Mouse (Mus musculus) CD4-positive, CD25-positive, alpha-beta regulatory T cell, adult 2 months (primary cell): Measurements from ENCODE around the gene Ncam1.

Source experiments
- DNase-seq: peaks from one replicate; pipeline ENCODE4 v3.0.0-alpha.2; 2012; ENCODE audit warnings: low read depth, low spot score

Gene Ncam1

GRCm38 (mm10) chr9:49675696-49676465 is 122.8 kb downstream of the Ncam1 start:
- DNase-seq, result no peak

DNA sequence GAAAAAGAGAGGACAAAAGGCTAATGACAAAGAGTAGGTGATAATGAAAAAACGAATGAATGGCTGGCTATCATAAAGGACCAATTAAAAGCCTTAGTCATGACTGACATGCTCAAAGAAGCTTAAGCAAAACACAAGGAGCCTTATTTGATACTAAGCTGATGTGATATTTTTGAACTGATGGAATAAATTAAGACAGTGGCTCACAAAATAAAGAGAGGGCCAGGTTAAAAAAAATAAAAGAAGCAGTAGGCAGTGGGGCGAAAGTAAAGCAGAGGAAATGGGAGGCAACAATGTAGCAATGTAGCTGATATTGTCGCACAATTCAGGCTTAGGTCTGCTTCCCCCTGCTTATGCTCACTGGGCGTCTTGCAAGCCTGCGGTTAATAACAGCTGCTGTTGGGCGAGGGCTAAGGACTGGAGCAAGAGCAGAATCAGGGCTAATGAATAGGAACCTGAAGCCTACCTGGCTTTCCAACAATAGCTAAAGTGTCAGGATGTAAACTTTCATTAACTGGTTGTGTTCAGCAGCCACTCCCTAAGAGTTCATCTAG is 126.0 kb downstream of the Ncam1 start:
- DNase-seq, result no peak

DNA sequence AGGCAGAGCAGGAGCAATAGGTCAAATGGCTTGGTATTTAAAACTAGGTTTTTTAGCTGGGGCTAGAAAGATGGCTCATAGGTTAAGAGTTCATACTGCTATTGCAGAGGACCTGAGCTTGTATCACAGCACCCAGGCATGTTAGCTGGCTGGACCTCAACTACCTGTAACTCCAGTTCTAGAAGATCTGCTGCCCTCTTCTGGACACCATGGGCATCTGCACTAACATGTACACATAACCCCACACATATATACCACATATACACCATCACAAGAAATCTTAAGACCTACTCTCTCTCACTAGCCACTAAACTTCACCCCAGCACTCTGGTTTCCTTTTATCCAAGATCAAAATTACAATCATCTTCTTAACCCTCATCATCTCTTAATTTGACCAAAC is 131.7 kb downstream of the Ncam1 start:
- DNase-seq, result no peak

DNA sequence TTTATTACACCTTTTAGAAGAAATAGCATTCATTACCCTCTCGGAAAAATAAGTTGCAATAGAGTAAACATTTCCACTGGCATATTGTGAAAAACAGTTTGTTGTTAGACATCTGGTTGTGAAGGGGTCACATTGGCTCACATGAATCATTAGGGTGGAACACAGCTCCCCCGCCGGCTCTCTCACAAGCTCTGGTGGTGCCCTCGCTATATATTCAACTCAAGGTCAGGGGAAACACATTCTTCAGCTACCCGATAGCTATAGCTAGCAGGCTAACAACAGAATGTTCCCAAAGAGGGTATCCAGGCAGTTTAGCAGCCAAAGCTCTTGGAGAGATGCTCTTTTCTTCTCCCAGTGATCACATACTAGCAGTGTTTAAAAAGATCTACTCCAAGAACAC is 133.4 kb downstream of the Ncam1 start:
- no peak for DNase-seq

DNA sequence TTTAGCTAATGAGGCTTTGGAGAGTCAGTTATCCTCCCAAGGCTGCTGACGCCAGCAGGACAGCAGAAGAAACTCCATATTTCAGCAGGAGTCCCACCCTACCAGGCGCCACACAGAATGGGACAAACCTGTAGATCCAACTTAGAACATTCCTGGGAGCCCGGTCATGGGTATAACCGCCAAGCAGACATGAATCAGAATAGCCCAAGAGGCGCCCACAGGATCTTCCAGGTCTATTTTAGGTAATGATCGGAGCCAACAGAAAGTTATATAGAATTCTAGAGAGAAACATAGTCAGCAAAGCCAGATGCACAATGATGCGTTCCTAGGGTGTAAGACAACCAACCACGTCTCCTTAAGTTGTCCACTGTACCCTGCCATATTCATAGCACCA is 134.8 kb downstream of the Ncam1 start:
- no peak for DNase-seq

DNA sequence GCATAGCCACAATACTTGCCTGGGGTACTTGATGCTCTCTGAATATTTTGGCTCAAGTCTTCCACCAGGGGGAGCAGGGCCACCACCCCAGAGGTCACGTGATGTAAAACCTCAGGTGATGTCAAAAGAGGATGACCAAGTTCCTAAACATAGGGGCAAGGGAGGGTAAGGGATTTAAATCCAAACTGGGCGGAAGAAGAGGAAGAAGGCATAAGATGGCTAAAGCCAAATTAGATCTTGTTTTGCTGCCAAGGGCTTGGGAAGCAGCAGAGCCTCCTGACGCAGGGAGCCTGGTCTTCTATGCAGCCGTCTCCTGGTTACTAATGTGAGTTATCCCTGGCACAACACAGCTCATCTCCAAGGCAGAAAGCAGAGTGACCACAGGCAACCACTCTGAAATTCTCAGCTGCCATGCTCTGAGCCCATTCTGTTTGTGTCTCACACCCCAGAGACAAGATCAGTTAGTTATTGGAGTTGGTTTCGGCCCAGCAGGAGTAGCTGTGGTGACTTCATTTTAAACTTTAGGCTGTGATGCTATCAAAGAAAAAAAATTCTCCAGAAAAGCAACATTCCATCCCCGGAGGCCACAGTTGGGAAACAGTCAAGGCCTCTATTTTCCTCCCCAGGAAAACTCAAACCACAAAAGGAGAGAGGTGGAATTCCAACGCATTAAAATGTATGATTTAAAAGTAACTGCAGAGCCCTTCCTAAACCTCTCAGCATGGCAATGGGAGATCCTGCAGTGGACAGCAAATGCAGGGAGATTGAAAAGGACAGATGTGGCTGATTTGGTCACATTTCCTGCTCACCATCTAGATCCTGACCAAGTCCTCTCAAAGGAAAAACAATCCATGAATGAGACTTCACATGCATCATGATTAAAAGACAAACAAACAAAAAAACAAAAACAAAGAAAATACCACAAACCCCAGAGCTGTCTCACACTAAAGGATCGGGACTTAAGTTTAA is 135.5 kb downstream of the Ncam1 start:
- DNase-seq, result no peak

DNA sequence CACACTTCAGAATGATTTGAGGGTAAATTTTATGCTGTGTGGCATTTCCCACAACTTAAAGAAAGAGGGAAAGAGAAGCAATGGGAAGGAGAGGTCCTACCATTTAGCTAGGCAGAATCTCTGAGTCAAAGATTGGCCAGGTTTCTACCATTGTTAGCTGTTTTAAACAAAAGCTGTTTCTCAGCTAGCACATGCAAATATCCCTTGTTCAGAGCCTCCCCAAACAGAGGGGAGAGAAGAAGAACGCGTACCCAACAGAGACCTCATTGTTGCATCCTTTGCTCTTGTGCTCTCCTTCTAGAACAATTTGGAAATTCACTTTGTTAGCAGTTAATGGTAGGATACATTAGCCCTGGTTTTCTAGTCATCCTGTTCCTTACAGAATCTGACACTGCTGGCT is 137.2 kb downstream of the Ncam1 start:
- DNase-seq, result no peak

GRCm38 (mm10) chr9:49658381-49658856 is 140.3 kb downstream of the Ncam1 start:
- no peak for DNase-seq

DNA sequence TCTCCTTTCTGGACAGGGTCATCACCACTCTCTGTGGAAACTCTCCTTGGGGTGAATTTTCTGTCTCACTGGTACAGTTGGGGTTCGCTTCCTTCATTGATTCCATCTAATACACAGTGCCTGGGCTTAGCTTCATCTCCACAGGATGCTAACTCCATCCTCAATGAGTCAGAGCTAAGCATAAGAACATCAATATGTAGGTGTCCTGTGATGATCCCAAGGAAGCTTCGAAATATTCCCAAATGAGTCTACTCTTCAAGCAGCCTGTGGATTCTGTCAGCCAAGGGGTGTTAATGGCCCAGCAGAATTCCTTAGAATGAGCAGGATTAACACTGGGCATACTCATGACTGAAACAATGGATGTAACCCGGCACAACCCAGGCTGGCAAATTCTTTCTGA is 144.3 kb downstream of the Ncam1 start:
- DNase-seq, result no peak

GRCm38 (mm10) chr9:49653478-49654245 is 145.1 kb downstream of the Ncam1 start:
- DNase-seq, result no peak

GRCm38 (mm10) chr9:49644296-49644695 is 154.4 kb downstream of the Ncam1 start:
- DNase-seq, result no peak

- no peak for DNase-seq
Observed at GRCm38 (mm10) chr9:49640764-49641163, 158.0 kb downstream of the Ncam1 start.

GRCm38 (mm10) chr9:49640142-49640541 is 158.6 kb downstream of the Ncam1 start:
- DNase-seq, result no peak

- DNase-seq, result no peak
Observed at GRCm38 (mm10) chr9:49637955-49638354, 160.8 kb downstream of the Ncam1 start.

- no peak for DNase-seq
Observed at GRCm38 (mm10) chr9:49635668-49636326, 162.9 kb downstream of the Ncam1 start.

GRCm38 (mm10) chr9:49632591-49632990 is 166.1 kb downstream of the Ncam1 start:
- no peak for DNase-seq

- no peak for DNase-seq
Observed at GRCm38 (mm10) chr9:49630336-49630735, 168.4 kb downstream of the Ncam1 start.

DNA sequence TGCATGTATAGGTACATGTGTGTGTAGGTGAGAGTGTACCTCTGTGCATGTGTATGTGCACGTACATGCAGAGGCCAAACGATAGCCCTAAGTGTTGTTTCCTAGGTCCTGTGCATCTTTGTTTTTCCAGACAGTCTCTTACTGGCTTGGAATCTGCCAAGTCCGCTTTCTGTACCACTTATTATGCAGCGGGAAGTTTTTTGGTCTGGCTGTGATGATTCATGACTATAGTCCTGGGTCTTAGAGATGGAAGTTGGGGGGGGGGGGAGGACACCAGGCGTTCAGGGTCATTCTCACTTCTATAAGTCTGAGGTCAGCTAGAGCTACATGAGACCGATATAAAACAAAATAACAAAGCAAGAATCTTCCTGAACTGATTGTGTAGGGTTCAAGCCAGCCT is 173.8 kb downstream of the Ncam1 start:
- no peak for DNase-seq

GRCm38 (mm10) chr9:49623934-49624505 is 174.7 kb downstream of the Ncam1 start:
- DNase-seq, result no peak

- no peak for DNase-seq
Observed at GRCm38 (mm10) chr9:49622928-49623676, 175.6 kb downstream of the Ncam1 start.
